Mouse (Mus musculus): ENCODE results near the gene Stk38.

DNA sequence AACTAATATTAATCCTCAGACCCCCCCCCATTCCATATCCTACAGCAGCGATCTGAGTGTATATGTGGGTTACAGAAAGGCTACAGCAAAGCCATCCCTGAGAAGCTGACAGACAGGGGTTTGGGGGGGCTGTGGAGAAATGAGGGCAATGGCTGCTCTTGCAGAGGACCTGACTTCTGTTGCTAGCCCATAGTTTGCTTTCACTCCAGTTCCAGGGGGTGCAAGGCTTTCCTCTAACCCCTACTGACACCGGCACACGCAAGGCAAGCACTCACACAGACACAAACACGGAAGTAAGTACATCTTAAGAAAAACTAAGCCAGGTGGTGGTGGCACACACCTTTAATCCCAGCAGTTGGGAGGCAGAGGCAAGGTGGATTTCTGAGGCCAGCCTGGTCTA lies 78.4 kb downstream of the Stk38 start:
- TF ChIP-seq GATA1 (IDR thresholded peaks at IDR 0.05; ENCODE audit: low read length): no peak
- TF ChIP-seq TAL1 (IDR thresholded peaks at IDR 0.05; ENCODE audit: low read length): no peak
